Mouse (Mus musculus): Measurements from ENCODE around the gene Tal1. TPM values are rescaled to one million over a fixed set of nuclear protein-coding genes. Genes with fewer than 3 reads are reported as not detected.
A peak's percentile ranks its signal among the peaks of the same experiment; 100 is the strongest.

Tal1 gene
- total RNA-seq, 2 experiments from 2014 or later: 1.1 to 1.3 TPM

DNA sequence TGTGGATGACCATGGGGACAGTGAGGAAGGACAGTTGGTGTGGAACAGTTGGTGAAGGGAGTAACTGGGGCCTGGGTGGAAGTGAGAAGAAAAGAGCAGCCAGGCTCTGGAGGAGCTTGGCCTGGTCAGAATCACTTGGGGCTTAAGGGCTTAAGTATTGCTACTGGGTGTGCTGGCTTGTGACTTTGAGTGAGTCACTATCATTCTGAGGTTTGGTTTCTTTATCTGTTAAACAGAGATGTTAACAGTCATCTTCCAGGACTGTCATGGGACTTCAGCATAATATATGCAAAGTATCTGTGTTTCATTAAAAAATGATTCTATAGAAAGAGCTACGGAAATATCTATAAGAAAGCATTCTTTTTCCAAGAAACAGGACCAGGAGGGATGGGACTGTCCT, 18.6 kb downstream of the Tal1 start:
- DNase-seq: no peak

DNA sequence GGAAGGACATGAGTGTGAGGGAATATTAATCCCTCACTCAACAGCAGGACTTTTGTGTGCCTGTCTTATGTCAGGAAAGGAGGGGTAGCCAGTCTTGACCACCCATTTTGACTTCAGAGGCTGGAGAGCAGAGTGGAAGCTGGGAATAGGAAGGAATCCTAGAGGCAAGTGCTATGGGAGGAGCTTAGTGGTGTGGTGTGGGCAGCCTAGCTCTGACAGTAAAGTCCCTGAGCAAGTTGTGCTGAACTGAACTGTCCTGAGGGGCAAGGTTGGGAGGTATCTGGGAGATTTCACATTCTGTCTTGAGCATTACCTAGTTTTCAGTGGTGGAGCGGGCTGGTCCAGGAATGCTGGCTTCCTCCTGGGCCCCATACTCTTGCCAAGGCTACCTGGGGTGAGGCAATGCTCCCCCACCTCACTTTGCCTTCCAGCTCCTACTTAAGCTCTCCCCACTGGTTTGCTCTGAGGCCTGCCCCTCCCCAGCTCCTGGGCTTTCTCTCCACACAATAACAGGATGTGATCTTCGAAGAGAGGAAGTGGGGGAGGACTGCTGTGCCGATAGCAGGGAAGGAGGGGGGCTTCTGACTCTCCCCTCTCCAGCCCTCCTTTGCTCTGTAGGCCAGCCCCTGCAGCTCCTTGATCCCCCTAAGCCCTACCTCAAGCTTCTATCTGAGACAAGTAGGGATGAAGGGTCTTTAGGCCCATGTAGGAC, 19.1 kb downstream of the Tal1 start:
- DNase-seq: no peak

- no peak for DNase-seq
These were observed 22.9 kb downstream of the Tal1 start for GRCm38 (mm10) chr4:115078892-115079820.

GRCm38 (mm10) chr4:115079821-115080349, 23.7 kb downstream of the Tal1 start:
- DNase-seq: no peak

- no peak for DNase-seq
These were observed 26.8 kb downstream of the Tal1 start for GRCm38 (mm10) chr4:115083031-115083430.

DNA sequence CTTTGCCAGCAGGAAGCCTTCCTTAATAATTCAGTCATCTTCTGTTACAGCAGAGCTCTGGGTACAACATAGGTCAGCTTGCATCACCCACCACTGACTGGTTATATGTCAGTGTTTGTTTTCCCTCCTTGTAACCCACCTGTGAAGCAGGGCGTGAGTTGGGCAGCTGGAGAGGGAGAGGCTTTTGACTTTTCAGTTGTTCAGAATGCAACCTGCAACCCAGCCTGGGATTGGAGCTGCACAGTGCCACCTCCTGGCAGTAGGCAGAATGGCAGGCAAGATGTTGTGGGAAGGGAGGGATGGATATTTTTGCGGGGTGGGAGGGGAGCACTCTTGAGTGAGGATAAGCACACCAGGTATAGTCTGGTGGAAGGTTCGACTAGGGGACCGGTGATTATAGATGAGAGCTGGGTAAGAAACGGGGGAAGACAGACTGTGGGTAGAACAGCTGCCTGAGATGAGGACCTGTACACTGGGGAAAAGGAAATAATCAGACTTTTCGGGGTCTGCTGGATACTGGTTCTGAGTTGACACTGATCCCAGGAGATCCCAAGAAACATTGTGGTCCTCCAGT, 29.4 kb downstream of the Tal1 start:
- DNase-seq: peak; percentile 30 to 33

GRCm38 (mm10) chr4:115086257-115086656, 30.0 kb downstream of the Tal1 start:
- no peak for DNase-seq

GRCm38 (mm10) chr4:115086763-115087415, 30.7 kb downstream of the Tal1 start:
- no peak for DNase-seq

- no peak for DNase-seq
These were observed 32.5 kb downstream of the Tal1 start, which contains the start of gene Pdzk1ip1 for GRCm38 (mm10) chr4:115088611-115089338. Gene Pdzk1ip1 (plus strand): TSS chr4:115088708.

GRCm38 (mm10) chr4:115090592-115090991, 34.4 kb downstream of the Tal1 start:
- no peak for DNase-seq

GRCm38 (mm10) chr4:115091806-115092205, 35.6 kb downstream of the Tal1 start:
- no peak for DNase-seq

GRCm38 (mm10) chr4:115093331-115093864, 37.2 kb downstream of the Tal1 start:
- DNase-seq: no peak

DNA sequence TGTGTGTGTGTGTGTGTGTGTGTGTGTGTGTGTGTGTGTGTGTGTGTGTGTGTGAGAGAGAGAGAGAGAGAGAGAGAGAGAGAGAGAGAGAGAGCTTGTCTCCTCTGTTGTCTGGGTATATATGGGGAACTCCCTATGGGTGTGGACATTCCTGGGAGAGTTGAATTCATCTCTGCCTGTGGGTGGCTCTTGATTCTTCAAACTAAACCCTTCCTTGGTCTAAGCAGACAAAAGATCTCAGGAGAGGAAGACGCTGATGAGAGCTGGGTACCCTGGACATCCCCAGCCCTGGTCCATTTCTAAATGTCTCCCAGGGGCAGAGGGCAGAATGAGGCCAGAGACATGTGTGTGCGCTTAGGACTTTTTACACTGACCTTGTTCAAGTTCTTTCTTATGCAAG, 37.8 kb downstream of the Tal1 start:
- no peak for DNase-seq

DNA sequence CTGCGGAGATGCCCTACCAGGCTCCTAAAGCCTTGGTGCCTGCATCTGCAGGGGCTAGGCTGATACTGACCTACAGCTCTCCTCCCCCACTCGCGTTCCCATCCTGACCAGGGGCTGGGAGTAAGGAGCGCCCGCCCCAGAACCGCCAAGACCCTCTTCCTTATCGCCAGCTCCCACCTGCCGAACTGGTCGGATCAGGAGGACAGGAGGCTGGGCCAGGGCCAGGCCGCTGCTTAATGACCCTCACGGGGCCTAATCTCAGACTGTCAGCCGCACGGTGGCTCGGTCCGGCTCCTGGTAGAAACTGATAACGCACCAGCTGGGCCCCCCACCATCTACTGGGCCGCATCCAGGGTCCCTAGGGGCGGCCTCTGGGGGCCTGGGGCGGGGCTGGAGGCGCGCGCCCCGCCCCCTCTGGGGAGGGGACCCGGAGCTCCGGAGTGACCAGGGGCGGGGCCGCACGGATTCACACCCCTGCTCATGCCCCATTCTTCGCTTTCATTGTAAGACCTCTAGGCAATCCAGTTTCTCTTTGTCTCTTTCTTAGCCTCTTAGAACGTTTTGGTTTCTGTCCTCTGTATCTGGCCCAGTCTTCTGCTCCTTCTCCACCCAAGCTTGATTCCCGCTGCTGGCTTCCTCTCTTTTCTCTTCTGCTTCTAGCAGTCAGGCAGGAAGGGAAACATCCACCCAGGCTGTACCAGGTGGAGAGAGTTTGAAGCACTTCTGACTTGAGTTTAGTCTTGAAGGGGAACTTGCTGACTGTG, 39.6 kb downstream of the Tal1 start:
- DNase-seq: peak in 1 of 2 experiments; percentile 8

GRCm38 (mm10) chr4:115096435-115097145, 40.4 kb downstream of the Tal1 start:
- no peak for DNase-seq

GRCm38 (mm10) chr4:115097146-115097496, 40.9 kb downstream of the Tal1 start:
- no peak for DNase-seq

- DNase-seq: peak; percentile 41 to 48
These were observed 45.5 kb downstream of the Tal1 start for GRCm38 (mm10) chr4:115101682-115102081.

DNA sequence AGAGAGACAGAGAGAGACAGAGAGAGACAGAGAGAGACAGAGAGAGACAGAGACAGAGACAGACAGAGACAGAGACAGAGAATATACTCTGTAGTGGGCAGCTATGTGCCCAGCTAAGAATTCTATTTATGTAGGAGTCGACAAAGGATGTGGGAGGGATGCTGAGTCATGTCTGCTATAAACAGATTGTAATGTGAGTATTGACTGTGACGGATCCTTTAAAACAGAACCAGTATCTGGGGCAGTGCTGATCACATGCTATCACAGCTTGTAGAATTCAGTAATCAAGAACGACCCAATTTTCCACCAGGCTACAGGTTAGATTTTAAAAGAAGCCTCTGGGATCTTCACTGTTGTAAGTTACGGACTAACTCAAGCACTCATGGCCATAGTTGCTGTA, 47.3 kb downstream of the Tal1 start:
- DNase-seq: no peak

GRCm38 (mm10) chr4:115111167-115111566, 54.9 kb downstream of the Tal1 start:
- DNase-seq: no peak

GRCm38 (mm10) chr4:115113266-115113665, 57.0 kb downstream of the Tal1 start:
- DNase-seq: no peak
